Mouse (Mus musculus): ENCODE measurements around the gene Zbtb20.

Gene Zbtb20

GRCm38 (mm10) chr16:42875852-42875980 is at the start of gene Zbtb20:
Zbtb20 (plus strand) TSS chr16:42875881.
- DNase-seq (ENCODE audit: low read depth, low spot score) = no peak

GRCm38 (mm10) chr16:42835940-42836339 is 39.7 kb upstream of the Zbtb20 start:
- DNase-seq (ENCODE audit: low read depth, low spot score) = no peak

DNA sequence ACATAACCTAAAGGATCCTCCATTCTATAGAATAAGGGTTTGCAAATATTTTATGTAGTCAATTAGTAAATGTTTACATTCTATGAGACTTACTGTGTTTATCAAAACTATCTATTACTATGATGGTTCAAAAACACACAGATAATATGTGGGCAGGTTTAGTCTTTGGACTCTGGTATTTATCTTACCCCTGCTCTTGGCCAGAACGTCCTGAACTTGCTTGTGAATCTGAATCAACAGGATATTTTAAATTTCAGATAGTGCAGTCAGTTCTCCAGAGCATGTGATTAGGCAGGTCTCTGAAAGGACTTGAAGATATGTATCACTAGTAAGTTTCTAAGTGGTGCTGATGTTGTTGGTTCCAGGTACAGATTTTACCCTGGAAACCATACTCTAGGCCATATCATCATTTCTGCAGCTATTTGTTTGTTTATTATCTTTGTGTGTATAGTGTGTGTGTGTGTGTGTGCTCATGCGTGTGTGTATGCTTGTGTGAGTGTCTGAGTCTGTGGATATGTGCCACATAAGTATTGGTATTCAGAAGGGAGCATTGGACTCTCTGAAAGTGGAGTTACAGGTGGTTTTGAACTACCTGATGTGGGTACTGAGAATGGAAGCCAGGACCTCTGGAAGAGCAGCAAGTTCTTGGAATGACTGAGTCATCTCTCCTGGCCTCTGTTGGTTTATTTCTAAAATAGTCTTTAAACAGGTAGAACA is 39.1 kb upstream of the Zbtb20 start:
- no peak for DNase-seq (ENCODE audit: low read depth, low spot score)

- no peak for DNase-seq (ENCODE audit: low read depth, low spot score)
Observed at GRCm38 (mm10) chr16:42838226-42838625, 37.5 kb upstream of the Zbtb20 start.

- no peak for DNase-seq (ENCODE audit: low read depth, low spot score)
Observed at GRCm38 (mm10) chr16:42857564-42858183, 18.0 kb upstream of the Zbtb20 start.

DNA sequence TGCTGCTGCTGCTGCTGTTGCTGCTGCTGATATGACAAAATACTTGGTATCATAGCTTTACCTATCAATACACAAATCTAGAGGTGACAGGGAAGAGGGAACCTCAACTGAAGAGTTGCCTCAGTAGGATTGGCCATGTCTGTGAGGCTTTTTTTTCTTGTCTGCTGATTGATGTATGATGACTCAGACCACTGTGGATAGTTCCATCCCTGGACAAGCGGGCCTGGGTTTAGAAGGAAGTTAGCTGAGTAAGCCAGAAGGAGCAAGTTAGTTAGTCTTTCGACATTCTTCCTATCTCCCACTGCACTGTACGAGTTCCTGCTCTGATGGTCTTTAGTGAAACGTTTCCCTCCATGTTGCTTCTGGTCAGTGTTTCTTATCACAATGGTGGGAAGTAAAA is 16.4 kb upstream of the Zbtb20 start:
- DNase-seq (ENCODE audit: low read depth, low spot score) = no peak

GRCm38 (mm10) chr16:42863231-42863630 is 12.4 kb upstream of the Zbtb20 start:
- DNase-seq (ENCODE audit: low read depth, low spot score) = no peak

DNA sequence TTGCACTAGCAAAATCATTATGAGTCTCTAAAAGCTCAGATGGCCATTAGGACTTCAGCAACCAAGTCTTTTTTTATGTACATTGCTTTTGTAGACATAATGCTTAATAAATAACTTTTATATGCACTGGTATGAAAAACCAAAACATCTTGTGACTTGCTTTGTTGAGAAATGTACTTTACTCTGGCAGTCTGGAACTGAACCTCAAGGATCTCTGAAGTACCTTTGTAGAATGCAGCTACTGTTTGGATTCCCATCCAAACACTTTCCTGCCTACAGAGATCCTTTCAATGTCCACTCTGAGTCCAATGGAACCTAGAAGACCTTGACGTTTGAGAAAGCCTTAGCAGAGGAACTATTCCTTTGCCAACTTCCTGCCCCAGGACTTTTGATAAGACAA is 9.6 kb upstream of the Zbtb20 start:
- DNase-seq (ENCODE audit: low read depth, low spot score) = no peak

GRCm38 (mm10) chr16:42872101-42872500 is 3.6 kb upstream of the Zbtb20 start:
- no peak for DNase-seq (ENCODE audit: low read depth, low spot score)

DNA sequence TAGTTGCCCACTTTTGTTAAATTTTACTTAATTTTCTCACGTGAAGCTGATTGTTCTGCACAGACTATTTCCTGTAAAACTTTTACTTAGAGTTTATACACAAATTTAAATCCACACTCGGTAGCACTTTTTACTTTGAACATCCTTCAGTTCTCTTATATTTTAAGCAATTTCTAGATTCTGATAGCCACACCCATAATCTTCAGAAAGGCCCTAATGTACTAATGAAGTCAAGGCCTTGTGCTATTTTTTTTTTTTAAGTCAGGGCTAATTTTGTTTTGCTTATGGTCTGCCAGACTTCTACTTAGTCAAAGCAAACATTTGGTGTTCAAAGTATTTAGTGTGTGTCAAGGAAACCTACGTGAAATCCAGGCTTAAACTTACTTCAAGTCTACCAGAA is 1.7 kb upstream of the Zbtb20 start:
- no peak for DNase-seq (ENCODE audit: low read depth, low spot score)

DNA sequence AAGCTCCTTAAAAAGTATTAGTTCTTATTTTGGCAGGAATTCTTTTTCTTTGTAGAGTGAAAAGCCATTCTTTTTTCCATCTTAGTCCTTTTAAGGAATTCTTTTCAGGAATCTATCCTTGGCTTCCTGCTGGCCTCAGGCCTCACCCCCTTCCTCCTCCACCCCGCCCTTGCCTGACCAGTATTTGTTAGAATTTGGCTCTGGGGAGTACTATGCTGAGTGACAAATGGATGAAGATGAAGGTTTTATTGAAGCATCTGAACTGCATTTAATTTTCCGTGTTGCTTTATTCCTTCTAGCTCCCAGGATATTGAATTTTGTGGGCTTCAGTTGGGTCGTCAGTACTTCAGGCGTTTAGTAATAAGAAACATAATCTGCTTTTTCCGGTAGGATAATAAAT is 1.2 kb upstream of the Zbtb20 start:
- peak; percentile 60 for DNase-seq (ENCODE audit: low read depth, low spot score)

DNA sequence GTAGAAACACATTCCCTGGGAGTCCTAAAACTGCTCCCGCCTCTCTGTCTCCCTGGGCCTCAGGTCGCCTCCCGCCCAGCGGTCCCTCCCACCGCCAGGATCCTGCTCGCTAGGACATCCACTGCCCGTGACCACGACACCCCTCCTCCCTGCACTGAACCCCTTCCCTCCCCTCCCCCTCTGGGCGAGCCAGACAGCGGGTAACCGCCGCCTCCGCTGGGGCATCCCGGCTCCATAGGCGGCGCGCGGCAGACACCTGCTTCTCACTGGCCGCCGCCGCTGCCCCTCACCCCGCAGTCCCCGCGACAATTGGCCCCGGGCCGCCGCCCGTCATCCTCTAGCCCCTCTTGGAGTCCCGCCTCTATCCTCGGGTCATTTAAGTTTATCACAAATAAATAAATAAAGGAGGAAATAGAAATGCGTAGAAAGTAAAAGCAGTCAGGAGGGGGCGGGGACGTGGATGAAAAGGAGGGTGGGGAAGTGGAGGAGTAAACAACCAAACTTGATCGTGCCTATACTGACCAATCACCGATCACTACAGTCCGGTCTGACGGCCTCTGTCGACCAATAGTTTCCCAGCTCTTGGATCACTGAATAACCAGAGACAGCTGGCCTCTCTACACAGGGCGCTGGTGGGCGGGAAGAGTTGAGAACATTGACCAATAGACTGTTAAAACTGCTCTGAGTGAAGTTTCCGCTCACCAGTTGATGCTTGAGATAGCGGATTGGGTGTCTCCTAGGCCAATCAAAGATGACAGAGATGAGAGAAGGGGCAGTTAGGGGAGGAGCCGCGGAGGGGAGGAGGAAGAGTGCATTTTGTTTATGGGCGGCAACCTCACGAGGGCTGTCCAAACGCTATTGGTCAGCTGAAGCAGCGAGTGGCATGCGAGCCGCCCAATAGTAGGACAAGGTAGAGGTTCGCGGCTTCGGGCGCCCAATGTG is 500 bp upstream of the Zbtb20 start:
- DNase-seq (ENCODE audit: low read depth, low spot score) = peak; percentile 100

- DNase-seq (ENCODE audit: low read depth, low spot score) = peak; percentile 45
Observed at GRCm38 (mm10) chr16:42876021-42877000, 630 bp downstream of the Zbtb20 start.

DNA sequence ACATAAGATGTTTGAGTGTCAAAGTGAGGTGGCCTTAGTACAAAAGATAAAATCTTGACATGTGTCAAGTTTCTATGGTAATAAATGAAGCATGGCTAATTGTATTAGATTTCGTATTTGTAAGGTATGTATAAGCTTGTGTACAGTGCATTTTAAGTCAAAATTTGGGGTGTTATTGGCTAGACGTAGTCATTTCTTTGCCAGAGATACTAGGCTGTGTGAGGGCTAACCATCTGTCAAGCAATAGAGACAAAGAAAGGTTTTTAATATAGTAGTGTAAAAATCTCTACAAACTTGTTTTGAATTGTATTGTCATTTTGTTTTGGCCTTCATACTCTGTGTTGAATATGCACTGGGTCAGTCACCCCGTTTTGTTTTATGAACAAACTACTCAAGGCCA is 4.4 kb downstream of the Zbtb20 start:
- no peak for DNase-seq (ENCODE audit: low read depth, low spot score)

- DNase-seq (ENCODE audit: low read depth, low spot score) = no peak
Observed at GRCm38 (mm10) chr16:42885538-42885937, 9.9 kb downstream of the Zbtb20 start.

GRCm38 (mm10) chr16:42885964-42886363 is 10.3 kb downstream of the Zbtb20 start:
- DNase-seq (ENCODE audit: low read depth, low spot score) = peak; percentile 7

GRCm38 (mm10) chr16:42897125-42897693 is 21.5 kb downstream of the Zbtb20 start:
- DNase-seq (ENCODE audit: low read depth, low spot score) = no peak

- no peak for DNase-seq (ENCODE audit: low read depth, low spot score)
Observed at GRCm38 (mm10) chr16:42900328-42900727, 24.6 kb downstream of the Zbtb20 start.

- no peak for DNase-seq (ENCODE audit: low read depth, low spot score)
Observed at GRCm38 (mm10) chr16:42907283-42907701, 31.6 kb downstream of the Zbtb20 start.

DNA sequence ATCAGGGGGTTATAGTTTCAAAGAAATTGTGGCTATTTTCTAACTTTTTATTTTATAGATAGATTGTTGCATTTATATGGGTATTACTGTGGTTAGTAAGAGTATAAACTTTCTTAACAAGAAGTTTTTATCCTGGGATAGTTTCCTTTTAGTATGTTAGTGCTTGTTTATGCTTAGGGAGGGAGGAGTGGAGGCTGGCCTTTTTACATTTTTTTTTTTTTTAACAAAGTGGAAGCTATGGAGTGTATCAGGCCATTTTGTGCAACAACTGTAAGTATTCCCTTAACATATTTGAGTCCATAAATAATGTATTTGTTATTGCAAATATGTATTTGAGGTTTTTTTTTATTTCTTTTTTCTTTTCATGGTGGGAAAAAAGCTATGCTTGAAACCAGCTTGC is 32.7 kb downstream of the Zbtb20 start:
- no peak for DNase-seq (ENCODE audit: low read depth, low spot score)

DNA sequence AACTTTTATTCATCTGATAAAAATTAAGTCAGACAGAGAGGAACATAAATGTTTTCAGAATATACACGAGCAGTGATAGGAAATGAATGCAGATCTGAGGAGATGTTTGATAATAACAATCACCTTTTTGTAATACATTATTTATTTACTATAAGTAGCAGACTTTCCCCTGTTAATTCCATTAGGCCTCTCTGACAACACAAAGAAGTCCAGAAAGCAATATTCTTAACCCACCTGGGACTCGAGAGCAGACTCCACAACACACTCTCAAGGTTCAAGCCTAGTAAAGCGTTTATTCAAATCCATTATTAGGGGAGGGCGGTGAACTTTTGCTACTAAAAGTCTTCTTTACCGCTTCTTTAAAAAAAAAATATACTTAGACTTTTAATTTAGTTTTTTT is 33.2 kb downstream of the Zbtb20 start:
- DNase-seq (ENCODE audit: low read depth, low spot score) = no peak

Measured in ES-CJ7 (cell line).